Mouse (Mus musculus) kidney, adult 2 months (tissue): Measurements from ENCODE around the gene Pknox2.

Experiments used
- CTCF ChIP-seq: fragments of 200-500 bp; conservative IDR thresholded peaks from 2 replicates; pipeline ENCODE4 v1.5.1; 2011; ENCODE audit warnings: low read depth, mild to moderate bottlenecking, control low read depth, low read length, moderate library complexity, mixed read lengths; ENCODE audit not compliant: insufficient read depth, insufficient read length
- POLR2A ChIP-seq: fragments of 200-500 bp; IDR thresholded peaks from one replicate; pipeline ENCODE4 v1.6.1; 2011; ENCODE audit warnings: low read depth, low read length, control low read depth

- no peak for TF ChIP-seq CTCF
- TF ChIP-seq POLR2A = no peak
Measured at GRCm38 (mm10) chr9:36951133-36951484, 196.1 kb downstream of the Pknox2 start.
